Mouse (Mus musculus): ENCODE measurements around the gene Foxn3. TPM values are rescaled to one million over a fixed set of nuclear protein-coding genes. Genes with fewer than 3 reads are reported as not detected.

Gene Foxn3
- polyA plus RNA-seq, 1 experiment = 71.3 TPM

GRCm38 (mm10) chr12:99545270-99545770 is 18.1 kb downstream of the Foxn3 start:
- Histone ChIP-seq H3K27ac (ENCODE audit: control insufficient read depth, insufficient read depth, low read length) (no peak overlapping the region), H3K4me3 (ENCODE audit: control insufficient read depth, insufficient read depth, low read length) (no peak overlapping the region), H3K36me3 (ENCODE audit: control insufficient read depth, insufficient read depth, low read length) (no peaks in the 10 kb centered on the region), H3K27me3 (ENCODE audit: control insufficient read depth, insufficient read depth, low read length) (no peaks in the 10 kb centered on the region), H3K4me1 (replicated peaks; ENCODE audit: control insufficient read depth, insufficient read depth, low read length) (peaks cover 7% of the 10 kb centered on the region)
- WGBS = 89% methylated on average over 6 of the region's 6 CpGs
- DNase-seq = no peak
- TF ChIP-seq CTCF (IDR thresholded peaks at IDR 0.05; ENCODE audit: borderline replicate concordance, control insufficient read depth, extremely low read depth, insufficient read depth, low read length, poor library complexity) = no peak
- TF ChIP-seq POLR2A (IDR thresholded peaks at IDR 0.05; ENCODE audit: control insufficient read depth, extremely low read depth, insufficient read depth, low read length, poor library complexity) = no peak

- Histone ChIP-seq H3K27ac (ENCODE audit: control insufficient read depth, insufficient read depth, low read length) (no peak overlapping the region), H3K4me3 (ENCODE audit: control insufficient read depth, insufficient read depth, low read length) (no peak overlapping the region)
- 34% methylated on average over 15 of the region's 15 CpGs for WGBS
Observed at GRCm38 (mm10) chr12:99544262-99545128, 18.9 kb downstream of the Foxn3 start.

GRCm38 (mm10) chr12:99543421-99544195 is 19.8 kb downstream of the Foxn3 start:
- no peak overlapping the region for H3K4me3 ChIP-seq (ENCODE audit: control insufficient read depth, insufficient read depth, low read length)
- no peak for DNase-seq
- no peak overlapping the region for H3K27ac ChIP-seq (ENCODE audit: control insufficient read depth, insufficient read depth, low read length)
- WGBS = 88% methylated on average over 7 of the region's 7 CpGs
- no peaks in the 10 kb centered on the region for H3K27me3 ChIP-seq (ENCODE audit: control insufficient read depth, insufficient read depth, low read length)
- no peaks in the 10 kb centered on the region for H3K36me3 ChIP-seq (ENCODE audit: control insufficient read depth, insufficient read depth, low read length)
- H3K4me1 ChIP-seq (replicated peaks; ENCODE audit: control insufficient read depth, insufficient read depth, low read length) = peaks cover 7% of the 10 kb centered on the region
- TF ChIP-seq CTCF (IDR thresholded peaks at IDR 0.05; ENCODE audit: borderline replicate concordance, control insufficient read depth, extremely low read depth, insufficient read depth, low read length, poor library complexity) (no peak), POLR2A (IDR thresholded peaks at IDR 0.05; ENCODE audit: control insufficient read depth, extremely low read depth, insufficient read depth, low read length, poor library complexity) (no peak)

More at GRCm38 (mm10) chr12:99544262-99545128, 18.9 kb downstream of the Foxn3 start:
- H3K27me3 ChIP-seq (ENCODE audit: control insufficient read depth, insufficient read depth, low read length) = no peaks in the 10 kb centered on the region
- no peaks in the 10 kb centered on the region for H3K36me3 ChIP-seq (ENCODE audit: control insufficient read depth, insufficient read depth, low read length)
- no peak for DNase-seq
- peaks cover 7% of the 10 kb centered on the region for H3K4me1 ChIP-seq (replicated peaks; ENCODE audit: control insufficient read depth, insufficient read depth, low read length)
- TF ChIP-seq POLR2A (IDR thresholded peaks at IDR 0.05; ENCODE audit: control insufficient read depth, extremely low read depth, insufficient read depth, low read length, poor library complexity) (no peak), CTCF (IDR thresholded peaks at IDR 0.05; ENCODE audit: borderline replicate concordance, control insufficient read depth, extremely low read depth, insufficient read depth, low read length, poor library complexity) (no peak)

- Histone ChIP-seq H3K36me3 (ENCODE audit: control insufficient read depth, insufficient read depth, low read length) (no peaks in the 10 kb centered on the region), H3K4me1 (replicated peaks; ENCODE audit: control insufficient read depth, insufficient read depth, low read length) (peaks cover 3% of the 10 kb centered on the region), H3K4me3 (ENCODE audit: control insufficient read depth, insufficient read depth, low read length) (no peak overlapping the region), H3K27me3 (ENCODE audit: control insufficient read depth, insufficient read depth, low read length) (no peaks in the 10 kb centered on the region), H3K27ac (ENCODE audit: control insufficient read depth, insufficient read depth, low read length) (no peak overlapping the region)
- TF ChIP-seq POLR2A (IDR thresholded peaks at IDR 0.05; ENCODE audit: control insufficient read depth, extremely low read depth, insufficient read depth, low read length, poor library complexity) = no peak
- no peak for TF ChIP-seq CTCF (IDR thresholded peaks at IDR 0.05; ENCODE audit: borderline replicate concordance, control insufficient read depth, extremely low read depth, insufficient read depth, low read length, poor library complexity)
- 97% methylated on average over 4 of the region's 4 CpGs for WGBS
- no peak for DNase-seq
Observed at GRCm38 (mm10) chr12:99540201-99540600, 23.2 kb downstream of the Foxn3 start.

GRCm38 (mm10) chr12:99537316-99537715 is 26.1 kb downstream of the Foxn3 start:
- H3K27me3 ChIP-seq (ENCODE audit: control insufficient read depth, insufficient read depth, low read length) = no peaks in the 10 kb centered on the region
- TF ChIP-seq CTCF (IDR thresholded peaks at IDR 0.05; ENCODE audit: borderline replicate concordance, control insufficient read depth, extremely low read depth, insufficient read depth, low read length, poor library complexity) (no peak), POLR2A (IDR thresholded peaks at IDR 0.05; ENCODE audit: control insufficient read depth, extremely low read depth, insufficient read depth, low read length, poor library complexity) (no peak)
- WGBS = 97% methylated on average over 6 of the region's 6 CpGs
- no peaks in the 10 kb centered on the region for H3K36me3 ChIP-seq (ENCODE audit: control insufficient read depth, insufficient read depth, low read length)
- H3K27ac ChIP-seq (ENCODE audit: control insufficient read depth, insufficient read depth, low read length) = no peak overlapping the region
- H3K4me3 ChIP-seq (ENCODE audit: control insufficient read depth, insufficient read depth, low read length) = no peak overlapping the region
- DNase-seq = no peak
- H3K4me1 ChIP-seq (replicated peaks; ENCODE audit: control insufficient read depth, insufficient read depth, low read length) = no peaks in the 10 kb centered on the region

- 98% methylated on average over 5 of the region's 5 CpGs for WGBS
- Histone ChIP-seq H3K4me1 (replicated peaks; ENCODE audit: control insufficient read depth, insufficient read depth, low read length) (no peaks in the 10 kb centered on the region), H3K4me3 (ENCODE audit: control insufficient read depth, insufficient read depth, low read length) (no peak overlapping the region), H3K27me3 (ENCODE audit: control insufficient read depth, insufficient read depth, low read length) (no peaks in the 10 kb centered on the region), H3K36me3 (ENCODE audit: control insufficient read depth, insufficient read depth, low read length) (no peaks in the 10 kb centered on the region), H3K27ac (ENCODE audit: control insufficient read depth, insufficient read depth, low read length) (no peak overlapping the region)
- TF ChIP-seq CTCF (IDR thresholded peaks at IDR 0.05; ENCODE audit: borderline replicate concordance, control insufficient read depth, extremely low read depth, insufficient read depth, low read length, poor library complexity) (no peak), POLR2A (IDR thresholded peaks at IDR 0.05; ENCODE audit: control insufficient read depth, extremely low read depth, insufficient read depth, low read length, poor library complexity) (no peak)
- no peak for DNase-seq
Observed at GRCm38 (mm10) chr12:99536426-99536825, 27.0 kb downstream of the Foxn3 start.

Data from thymus, adult 2 months (tissue).